ENCODE assay signal across 8 mouse cellular contexts in genomic region chr7:110221051-110221585, GRCm38 (mm10). TPM values are rescaled to one million over a fixed set of nuclear protein-coding genes. Genes with fewer than 3 reads are reported as not detected.
A peak's percentile ranks its signal among the peaks of the same experiment; 100 is the strongest.
DNase-seq lines count a peak whose midpoint lies in the region; ATAC-seq and TF ChIP-seq lines count a peak whose summit lies in the region.

No protein-coding gene starts in this region.

- ATAC-seq in CD4-positive, CD25-positive, alpha-beta regulatory T cell, adult 4 months = peak; percentile 59
- no peak for ATAC-seq in limb, embryonic 12.5 days (ENCODE audit: insufficient number of reproducible peaks, insufficient read depth, low FRiP score, low TSS enrichment, low read depth)
- ATAC-seq in midbrain, postnatal 0 days (ENCODE audit: low FRiP score) = no peak

- no peak overlapping the region for H3K27ac ChIP-seq in cerebellum, adult 2 months (ENCODE audit: insufficient read depth, low read length)
- peak overlapping the region; percentile 97 for H3K27ac ChIP-seq in limb, embryonic 12.5 days
- no peak overlapping the region for H3K27ac ChIP-seq in midbrain, postnatal 0 days (ENCODE audit: low read depth, low read length)

- 32% methylated on average over 8 of the region's 8 CpGs for WGBS in cerebellum, adult 2 months
- WGBS in limb, embryonic 12.5 days = 22% methylated on average over 8 of the region's 8 CpGs
- WGBS in midbrain, postnatal 0 days = 16% methylated on average over 8 of the region's 8 CpGs

- no peaks in the 10 kb centered on the region for H3K4me1 ChIP-seq in cerebellum, adult 2 months (ENCODE audit: control insufficient read depth, insufficient read depth, low read length)
- H3K4me1 ChIP-seq in erythroblast, embryonic 14.5 days (ENCODE audit: control insufficient read depth) = peaks cover 35% of the 10 kb centered on the region
- peaks cover 14% of the 10 kb centered on the region for H3K4me1 ChIP-seq in limb, embryonic 12.5 days (replicated peaks)
- H3K4me1 ChIP-seq in midbrain, postnatal 0 days (ENCODE audit: insufficient read depth, low read length) = no peaks in the 10 kb centered on the region

- peaks cover 4% of the 10 kb centered on the region for H3K36me3 ChIP-seq in erythroblast, embryonic 14.5 days (ENCODE audit: control insufficient read depth)
- H3K36me3 ChIP-seq in limb, embryonic 12.5 days = peaks cover 6% of the 10 kb centered on the region
- H3K36me3 ChIP-seq in midbrain, postnatal 0 days (ENCODE audit: insufficient read depth, low read length) = no peaks in the 10 kb centered on the region

- peak overlapping the region; percentile 64 for H3K4me2 ChIP-seq in limb, embryonic 12.5 days
- peak overlapping the region; percentile 88 for H3K4me2 ChIP-seq in midbrain, postnatal 0 days (ENCODE audit: low read depth, low read length, poor library complexity, severe bottlenecking)

- peak in 1 of 2 experiments; percentile 2 for DNase-seq in cerebellum, adult 2 months
- DNase-seq in cerebellum, adult 9-11 months = no peak
- DNase-seq in midbrain, postnatal 0 days (ENCODE audit: low spot score) = no peak
- no peak for DNase-seq in left cerebral cortex, adult 8-10 months (ENCODE audit: low spot score in 2 of 2)
- no peak for DNase-seq in testis, postnatal 10 days (ENCODE audit: low spot score)

- no peaks in the 10 kb centered on the region for H3K27me3 ChIP-seq in cerebellum, adult 2 months (ENCODE audit: control insufficient read depth, insufficient read depth, low read length)
- H3K27me3 ChIP-seq in erythroblast, embryonic 14.5 days (ENCODE audit: control insufficient read depth) = no peaks in the 10 kb centered on the region
- H3K27me3 ChIP-seq in limb, embryonic 12.5 days = no peaks in the 10 kb centered on the region
- no peaks in the 10 kb centered on the region for H3K27me3 ChIP-seq in midbrain, postnatal 0 days (ENCODE audit: insufficient read depth, low read length)

- no peak for TF ChIP-seq CTCF in cerebellum, adult 2 months (IDR thresholded peaks at IDR 0.05; ENCODE audit: borderline replicate concordance, insufficient read depth, low read depth, low read length)
- TF ChIP-seq CTCF in midbrain, postnatal 0 days (IDR thresholded peaks at IDR 0.05) = peak; percentile 52

- no peaks in the 10 kb centered on the region for H3K9me3 ChIP-seq in erythroblast, embryonic 14.5 days (ENCODE audit: control insufficient read depth, low read length)
- H3K9me3 ChIP-seq in limb, embryonic 12.5 days = no peaks in the 10 kb centered on the region
- no peaks in the 10 kb centered on the region for H3K9me3 ChIP-seq in midbrain, postnatal 0 days (ENCODE audit: low read length)

- peak overlapping the region; percentile 79 for H3K4me3 ChIP-seq in cerebellum, adult 2 months (replicated peaks; ENCODE audit: insufficient read depth, low read depth, low read length)
- H3K4me3 ChIP-seq in erythroblast, embryonic 14.5 days (replicated peaks) = peak overlapping the region; percentile 73
- peak overlapping the region; percentile 89 for H3K4me3 ChIP-seq in limb, embryonic 12.5 days (replicated peaks)
- H3K4me3 ChIP-seq in midbrain, postnatal 0 days (ENCODE audit: low read depth, low read length) = peak overlapping the region; percentile 68

- peak overlapping the region; percentile 93 for H3K9ac ChIP-seq in limb, embryonic 12.5 days (replicated peaks)
- H3K9ac ChIP-seq in midbrain, postnatal 0 days (replicated peaks; ENCODE audit: low read length, poor library complexity, severe bottlenecking) = 0 out of 2 replicates have a peak overlapping the region, but pooled peaks have one; percentile 59

- TF ChIP-seq POLR2A in cerebellum, adult 2 months (IDR thresholded peaks at IDR 0.05; ENCODE audit: borderline replicate concordance, insufficient read depth, low read length) = no peak

RNA-seq across cellular contexts. Expression of gene Swap70, which starts 0.4 kb away (rescaled TPM):
- polyA plus RNA-seq in cerebellum, adult 2 months (2012; rRNA removed) = 5.2 and 5.4 TPM in 2 replicates
- polyA plus RNA-seq in CD4-positive, CD25-positive, alpha-beta regulatory T cell, adult 4 months (2017; shearing (Covaris generic)) = 10 to 100 TPM; 55.9 to 89.2 TPM
- polyA plus RNA-seq in erythroblast, embryonic 14.5 days (2012) = 0.33 and 0.42 TPM in 2 replicates
- 37.0 and 38.2 TPM in 2 replicates for polyA plus RNA-seq in limb, embryonic 12.5 days (2016; fragmentation: Nextera tagmentation; extraction: Ambion mirVana)
- 7.3 and 11.4 TPM in 2 replicates for total RNA-seq in midbrain, postnatal 0 days (2014; rRNA removed)
- polyA plus RNA-seq in midbrain, postnatal 0 days (2015; fragmentation: Nextera tagmentation; extraction: Ambion mirVana) = 6.3 and 7.0 TPM in 2 replicates
- 10 to 100 TPM; 10.5 to 12.7 (median 12.1) TPM for total RNA-seq in left cerebral cortex, adult 8-10 months (2022)
